Mouse (Mus musculus): ENCODE data around the gene Smtn.

DNA sequence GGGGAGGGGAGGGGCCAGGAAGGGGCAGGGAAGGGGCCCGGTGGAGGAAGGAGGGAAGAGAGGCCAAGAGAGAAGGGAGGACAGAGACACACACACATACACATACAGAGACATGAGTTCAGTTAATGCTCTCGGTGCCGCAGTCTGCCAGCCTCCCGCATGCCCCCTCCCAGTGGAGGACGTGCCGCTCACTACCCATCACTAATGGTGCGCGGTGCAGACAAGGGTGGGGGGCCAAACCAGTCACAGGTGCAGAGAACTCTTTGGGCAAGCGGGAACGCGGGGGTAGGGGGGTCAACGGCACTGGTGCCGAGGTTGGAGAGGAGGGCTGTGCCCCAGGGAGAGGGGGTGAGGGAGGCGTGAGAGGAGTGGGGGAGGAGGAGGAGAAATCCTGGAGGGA is 19.5 kb downstream of the Smtn start:
- no peak for TF ChIP-seq CTCF (conservative IDR thresholded peaks at IDR 0.05; ENCODE audit: low read length)
- no peak for TF ChIP-seq NANOG (IDR thresholded peaks at IDR 0.05; ENCODE audit: borderline replicate concordance, low read length)

Measured in E14TG2a.4 (cell line).